Mouse (Mus musculus) intestine, postnatal 0 days (tissue): ENCODE measurements at regions not wholly inside any gene's neighbourhood (a gene's known extent, or its start where the extent isn't known, plus 50 kb on each side); places are given as distances from the start of the nearest gene placed in this dataset.
A peak's percentile ranks its signal among the peaks of the same experiment; 100 is the strongest.

ENCODE experiments used
- ATAC-seq: fragments of 200-750 bp; cut with Nextera tagmentation; 2 replicates; pipeline ENCODE4 v1.8.0; 2017; ENCODE audit warnings: mild to moderate bottlenecking, moderate TSS enrichment, moderate library complexity
- H3K27ac ChIP-seq: fragments of 300-500 bp; sonication (generic); 2 replicates; pipeline ENCODE4 v1.5.1; 2014; ENCODE audit warnings: mild to moderate bottlenecking, low read depth, low read length, moderate library complexity
- H3K27me3 ChIP-seq: fragments of 300-500 bp; sonication (generic); replicated peaks from 2 replicates; pipeline ENCODE4 v1.6.1; 2014; ENCODE audit warnings: low read length, mixed read lengths; ENCODE audit not compliant: control insufficient read depth, insufficient read depth
- H3K36me3 ChIP-seq: fragments of 300-500 bp; sonication (generic); 2 replicates; pipeline ENCODE4 v1.6.1; 2014; ENCODE audit warnings: mild to moderate bottlenecking, moderate library complexity; ENCODE audit not compliant: control insufficient read depth, insufficient read depth
- H3K4me1 ChIP-seq: fragments of 300-500 bp; sonication (generic); replicated peaks from 2 replicates; pipeline ENCODE4 v1.6.1; 2014; ENCODE audit warnings: antibody characterized with exemption, low read length, mixed read lengths; ENCODE audit not compliant: control insufficient read depth, insufficient read depth
- H3K4me2 ChIP-seq: fragments of 300-500 bp; sonication (generic); replicated peaks from 2 replicates; pipeline ENCODE4 v1.6.1; 2014; ENCODE audit warnings: low read depth, mild to moderate bottlenecking, moderate library complexity
- H3K4me3 ChIP-seq: fragments of 300-500 bp; sonication (generic); 2 replicates; pipeline ENCODE4 v1.5.1; 2014; ENCODE audit warnings: low read depth, low read length
- H3K9ac ChIP-seq: fragments of 300-500 bp; sonication (generic); 2 replicates; pipeline ENCODE4 v1.6.1; 2014; ENCODE audit warnings: mild to moderate bottlenecking, low read depth, low read length
- H3K9me3 ChIP-seq: fragments of 300-500 bp; sonication (generic); 2 replicates; pipeline ENCODE4 v1.6.1; 2016; ENCODE audit warnings: mixed run types; ENCODE audit not compliant: control insufficient read depth
- CTCF ChIP-seq: sonication (generic); IDR thresholded peaks from 2 replicates; pipeline ENCODE4 v1.5.1; 2016; ENCODE audit warnings: low read depth, mild to moderate bottlenecking, control low read depth, antibody characterized with exemption, moderate library complexity
- WGBS: fragments of 180-500 bp; shearing (Covaris S2); extraction: QIAGEN DNeasy Blood & Tissue Kit; methylation state at CpG from one replicate; pipeline ENCODE4 v1.1.7; 2014; 5-methylcytosine and 5-hydroxymethylcytosine counted together

- Histone ChIP-seq H3K4me1 (peaks cover 12% of the 10 kb centered on the region), H3K9ac (no peak overlapping the region), H3K36me3 (no peaks in the 10 kb centered on the region), H3K4me2 (peak overlapping the region; percentile 37), H3K4me3 (no peak overlapping the region), H3K27ac (no peak overlapping the region; the same call in 1 of the 2 replicates), H3K27me3 (no peaks in the 10 kb centered on the region), H3K9me3 (no peaks in the 10 kb centered on the region)
- no peak for TF ChIP-seq CTCF
- ATAC-seq: peak; percentile 23
- WGBS: 10% methylated on average over 11 of the region's 11 CpGs
These were observed 99.6 kb upstream of the Sesn3 start for GRCm38 (mm10) chr9:14175041-14175881.

- no peak for TF ChIP-seq CTCF
- Histone ChIP-seq H3K4me3 (no peak overlapping the region), H3K27ac (no peak overlapping the region), H3K9me3 (no peaks in the 10 kb centered on the region), H3K36me3 (no peaks in the 10 kb centered on the region), H3K4me1 (peaks cover 6% of the 10 kb centered on the region; the same call in 1 of the 2 replicates), H3K4me2 (no peak overlapping the region), H3K27me3 (no peaks in the 10 kb centered on the region), H3K9ac (no peak overlapping the region)
- ATAC-seq: no peak
- 87% methylated on average over 1 of the region's 1 CpGs for WGBS
These were observed 95.1 kb upstream of the Sesn3 start for GRCm38 (mm10) chr9:14179777-14180176.

GRCm38 (mm10) chr9:14184261-14184660 is 90.6 kb upstream of the Sesn3 start:
- 90% methylated on average over 4 of the region's 4 CpGs for WGBS
- TF ChIP-seq CTCF: no peak
- ATAC-seq: no peak

GRCm38 (mm10) chr9:14185681-14186080 is 89.2 kb upstream of the Sesn3 start:
- no peak for ATAC-seq
- Histone ChIP-seq H3K36me3 (no peaks in the 10 kb centered on the region), H3K9ac (no peak overlapping the region), H3K4me2 (no peak overlapping the region), H3K4me1 (no peaks in the 10 kb centered on the region), H3K9me3 (no peaks in the 10 kb centered on the region), H3K27ac (no peak overlapping the region), H3K27me3 (no peaks in the 10 kb centered on the region), H3K4me3 (no peak overlapping the region)
- no peak for TF ChIP-seq CTCF
- WGBS: 54% methylated on average over 2 of the region's 2 CpGs

More at GRCm38 (mm10) chr9:14184261-14184660, 90.6 kb upstream of the Sesn3 start:
- Histone ChIP-seq H3K4me1 (no peaks in the 10 kb centered on the region), H3K36me3 (no peaks in the 10 kb centered on the region), H3K4me3 (no peak overlapping the region), H3K9me3 (no peaks in the 10 kb centered on the region), H3K4me2 (no peak overlapping the region), H3K27me3 (no peaks in the 10 kb centered on the region), H3K9ac (no peak overlapping the region), H3K27ac (no peak overlapping the region)

GRCm38 (mm10) chr9:14187753-14188152 is 87.1 kb upstream of the Sesn3 start:
- H3K4me1 ChIP-seq: 0 out of 2 replicates have a peak, but pooled peaks cover 2% of the 10 kb centered on the region
- H3K27ac ChIP-seq: no peak overlapping the region
- 94% methylated on average over 1 of the region's 1 CpGs for WGBS
- no peak overlapping the region for H3K4me3 ChIP-seq
- ATAC-seq: no peak
- H3K9me3 ChIP-seq: no peaks in the 10 kb centered on the region
- no peaks in the 10 kb centered on the region for H3K27me3 ChIP-seq
- TF ChIP-seq CTCF: no peak
- no peaks in the 10 kb centered on the region for H3K36me3 ChIP-seq
- no peak overlapping the region for H3K9ac ChIP-seq
- H3K4me2 ChIP-seq: no peak overlapping the region

GRCm38 (mm10) chr9:14188504-14188903 is 86.4 kb upstream of the Sesn3 start:
- Histone ChIP-seq H3K9ac (no peak overlapping the region), H3K36me3 (no peaks in the 10 kb centered on the region), H3K27me3 (no peaks in the 10 kb centered on the region), H3K4me2 (no peak overlapping the region), H3K27ac (no peak overlapping the region), H3K9me3 (no peaks in the 10 kb centered on the region), H3K4me1 (0 out of 2 replicates have a peak, but pooled peaks cover 5% of the 10 kb centered on the region), H3K4me3 (no peak overlapping the region)
- ATAC-seq: no peak
- TF ChIP-seq CTCF: no peak
- 83% methylated on average over 2 of the region's 2 CpGs for WGBS
